Mouse (Mus musculus) left cerebral cortex, postnatal 14 days (tissue): ENCODE data around the gene Esp18. TPM values are rescaled to one million over a fixed set of nuclear protein-coding genes. Genes with fewer than 3 reads are reported as not detected.

Source experiments
- DNase-seq, 2 experiments: peaks; one replicate each; pipeline ENCODE4 v3.0.0; 2021 to 2022; ENCODE audit warnings: low spot score in 2 of 2, mixed read lengths in 1 of 2
- intact Hi-C: fragments of 180-260 bp; cut with DNase I; formaldehyde crosslinking; loops from one replicate; pipeline ENCODE4 v1.15.1; 2025
- long read RNA-seq, 2 experiments: library from polyadenylated mRNA; stranded (forward); transcript quantifications; one replicate each; pipeline ENCODE4 v2.0.0; 2021
- microRNA-seq, 2 experiments: library from miRNA; unstranded; fragments of <30 nt; microRNA quantifications; one replicate each; pipeline ENCODE4 v1.2.0; 2022
- total RNA-seq, 2 experiments: library from RNA; stranded (reverse); gene quantifications; 2 replicates each; pipeline ENCODE4 v1.2.3; 2021

Gene Esp18
- not detected for total RNA-seq
- long read RNA-seq, experiment 1, result 0 reads
- long read RNA-seq, experiment 2, result 0 reads

DNA sequence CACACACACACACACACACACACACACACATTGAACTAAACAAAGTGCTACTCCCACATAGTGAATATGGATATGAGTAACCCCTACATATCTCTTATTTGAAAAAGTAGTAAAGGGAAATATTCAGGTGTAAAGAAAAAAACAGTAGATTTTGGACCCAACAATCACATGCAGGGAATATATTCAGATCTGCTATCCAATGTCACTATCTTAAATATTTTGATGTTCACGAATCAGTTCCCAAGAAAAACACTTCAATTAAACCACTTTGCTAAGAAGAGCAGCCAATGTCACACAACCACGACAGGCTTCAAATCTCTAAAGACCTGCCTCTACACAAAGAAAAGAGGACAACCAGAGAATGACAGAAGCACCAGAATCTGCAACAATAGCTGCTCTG lies at the start of gene Esp18:
Esp18 (plus strand) TSS at position 301 of the 400 bp plus-strand sequence.
- DNase-seq, result no peak
- intact Hi-C loops, result no loop called here

DNA sequence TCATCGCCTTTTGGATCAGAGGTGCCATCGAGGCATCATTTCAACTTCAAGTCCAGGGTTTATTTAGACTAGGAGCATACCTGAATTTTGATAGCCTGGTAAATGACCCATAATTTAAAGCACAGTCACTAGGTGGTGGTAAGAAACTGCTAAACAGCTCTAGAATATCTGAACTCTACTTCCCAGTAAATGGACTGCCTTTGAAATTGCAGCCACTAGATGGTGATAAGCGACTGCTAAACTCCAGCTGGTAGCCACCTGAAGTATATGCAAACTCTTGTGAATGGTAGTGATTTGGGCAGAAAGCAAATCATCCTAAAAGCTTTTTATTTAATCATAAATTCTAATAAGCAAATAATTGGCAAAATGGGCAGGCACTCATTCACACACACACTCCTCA lies 42.8 kb upstream of the Esp18 start:
- intact Hi-C loops, result no loop called here
- no peak for DNase-seq

Small RNA genes lying within 50 kb of the gene (microRNA-seq; reads per million reads assigned to microRNA genes)
- 0 reads per million in 2 experiments for gene Gm26429

Other genes starting within 250 kb of the Esp18 start
- gene Esp16, start 129.8 kb downstream of the Esp18 start, total RNA-seq, result not detected
- gene Esp15, start 234.6 kb downstream of the Esp18 start, total RNA-seq, result not detected